Mouse (Mus musculus): ENCODE measurements around the gene Masp1. TPM values are rescaled to one million over a fixed set of nuclear protein-coding genes. Genes with fewer than 3 reads are reported as not detected.

The Masp1 gene
- polyA plus RNA-seq, 1 experiment from 2014 or later, result 0.26 TPM

DNA sequence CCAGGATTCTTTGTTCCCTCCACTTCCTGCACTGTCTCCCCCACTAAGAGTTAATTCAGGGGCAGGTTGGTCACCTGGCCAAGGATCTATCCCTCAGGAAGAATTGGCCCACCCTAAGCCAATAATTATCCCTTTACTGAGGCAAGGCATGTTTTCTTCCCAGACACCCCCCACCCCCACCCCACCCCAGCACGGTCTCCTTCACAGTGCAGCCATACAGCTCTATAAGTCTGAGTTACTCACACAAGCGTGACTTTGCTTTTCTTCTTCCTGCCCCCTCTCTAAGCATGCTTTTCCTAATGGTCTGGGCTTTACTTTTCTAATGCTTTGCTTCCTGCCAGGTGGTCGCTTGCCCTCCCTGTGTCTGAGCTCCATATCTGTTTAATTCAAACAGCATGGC lies 118.7 kb downstream of the Masp1 start:
- DNase-seq (ENCODE audit: low spot score), result no peak

DNA sequence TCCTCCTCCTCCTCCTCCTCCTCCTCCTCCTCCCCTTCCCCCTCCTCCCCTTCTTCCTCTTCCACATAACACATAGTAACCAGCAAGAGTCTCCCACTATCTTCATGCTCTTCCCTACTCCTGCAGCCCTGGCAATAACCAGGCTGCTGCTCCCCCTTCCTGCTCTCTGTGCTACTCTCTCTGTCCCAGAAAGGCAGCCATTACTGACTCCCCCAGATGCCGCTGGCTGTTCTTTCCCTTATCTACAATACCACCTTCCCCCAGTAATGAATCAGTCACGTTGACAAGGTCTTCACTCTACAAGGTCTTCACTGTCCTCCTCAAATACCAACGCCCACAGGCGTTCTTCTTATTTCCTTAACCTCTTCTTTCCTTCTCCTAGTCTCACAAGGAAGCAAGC lies 119.2 kb downstream of the Masp1 start:
- no peak for DNase-seq (ENCODE audit: low spot score)

Other genes starting within 250 kb of the Masp1 start
- not detected in 2 replicates for gene Rtp1, start 91.7 kb downstream of the Masp1 start, polyA plus RNA-seq (2015; fragmentation: Nextera tagmentation; extraction: Ambion mirVana)
- gene Rtp4, start 524 bp downstream of the Masp1 start, polyA plus RNA-seq (2015; fragmentation: Nextera tagmentation; extraction: Ambion mirVana), result 69.8 and 76.3 TPM in 2 replicates